Mouse (Mus musculus) adrenal gland (tissue): ENCODE measurements around the gene AI661453.
"Not testable (repeated sequence)": the region's sequence is repeated elsewhere in the genome, so short reads cannot be mapped to it uniquely, and the experiment has no call there.

ENCODE experiments used
- intact Hi-C: fragments of 180-260 bp; cut with DNase I; formaldehyde crosslinking; loops from one replicate; pipeline ENCODE4 v1.15.1; 2025
- long read RNA-seq, 2 experiments: library from polyadenylated mRNA; unstranded; transcript quantifications; one replicate each; pipeline ENCODE4 v2.0.0; 2020; ENCODE audit warnings: borderline replicate concordance in 1 of 2; ENCODE audit not compliant: insufficient replicate concordance in 1 of 2

AI661453 gene
- long read RNA-seq, experiment 1: 0 reads
- long read RNA-seq, experiment 2: 0 reads

GRCm38 (mm10) chr17:47436156-47436906 is at the start of gene AI661453:
Gene AI661453 (plus strand): TSS chr17:47436615.
- intact Hi-C loops: no loop called here

DNA sequence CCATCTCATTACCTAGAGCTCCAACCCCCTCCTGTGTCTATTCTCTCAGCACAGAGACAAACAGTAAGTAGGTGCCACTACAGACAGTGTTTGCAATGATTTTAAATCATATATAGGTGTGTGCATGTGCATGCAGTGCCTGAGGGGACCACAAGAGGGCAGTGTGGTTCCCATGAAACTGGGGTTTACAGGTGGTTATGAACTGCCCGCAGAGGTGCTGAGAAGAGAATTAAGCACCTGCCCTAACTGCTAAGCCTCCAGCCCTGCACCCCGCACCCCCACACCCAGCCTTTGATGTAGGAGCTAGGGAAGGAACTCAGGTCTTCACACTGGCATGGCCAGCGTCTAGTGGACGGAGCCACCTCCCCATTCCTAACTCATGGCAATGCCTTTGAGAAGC is 49.8 kb upstream of the AI661453 start:
- intact Hi-C loops: no loop called here

GRCm38 (mm10) chr17:47394223-47394869 is 42.1 kb upstream of the AI661453 start:
- intact Hi-C loops: no loop called here

- intact Hi-C loops: no loop called here
Observed at GRCm38 (mm10) chr17:47395376-47395913, 41.0 kb upstream of the AI661453 start.

DNA sequence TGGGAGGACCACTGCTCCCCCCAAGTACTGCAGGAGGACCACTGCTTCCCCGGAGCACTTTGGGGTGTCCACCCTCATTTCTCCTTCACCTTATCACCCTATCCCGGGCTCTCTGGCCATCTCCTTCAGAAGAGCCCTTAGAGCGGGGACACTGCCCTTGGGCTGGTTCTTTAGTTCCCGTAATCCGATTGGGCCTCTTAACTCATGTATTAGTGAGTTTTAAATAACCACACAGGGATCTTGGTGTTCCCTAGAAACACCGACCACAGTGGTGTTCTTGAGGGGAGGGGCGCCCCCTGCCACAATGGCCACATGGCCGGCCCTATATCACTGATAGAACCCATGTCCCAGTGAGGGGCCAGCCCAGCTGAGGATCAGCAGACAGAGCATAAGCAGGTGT is 37.3 kb upstream of the AI661453 start:
- intact Hi-C loops: no loop called here

GRCm38 (mm10) chr17:47400451-47400850 is 36.0 kb upstream of the AI661453 start, which contains the start of gene Guca1a:
Gene Guca1a (minus strand): TSS chr17:47400584.
- intact Hi-C loops: loop anchor here (10.0 kb wide), 1 partner anchor 274 kb away; no protein-coding TSS in a partner anchor

DNA sequence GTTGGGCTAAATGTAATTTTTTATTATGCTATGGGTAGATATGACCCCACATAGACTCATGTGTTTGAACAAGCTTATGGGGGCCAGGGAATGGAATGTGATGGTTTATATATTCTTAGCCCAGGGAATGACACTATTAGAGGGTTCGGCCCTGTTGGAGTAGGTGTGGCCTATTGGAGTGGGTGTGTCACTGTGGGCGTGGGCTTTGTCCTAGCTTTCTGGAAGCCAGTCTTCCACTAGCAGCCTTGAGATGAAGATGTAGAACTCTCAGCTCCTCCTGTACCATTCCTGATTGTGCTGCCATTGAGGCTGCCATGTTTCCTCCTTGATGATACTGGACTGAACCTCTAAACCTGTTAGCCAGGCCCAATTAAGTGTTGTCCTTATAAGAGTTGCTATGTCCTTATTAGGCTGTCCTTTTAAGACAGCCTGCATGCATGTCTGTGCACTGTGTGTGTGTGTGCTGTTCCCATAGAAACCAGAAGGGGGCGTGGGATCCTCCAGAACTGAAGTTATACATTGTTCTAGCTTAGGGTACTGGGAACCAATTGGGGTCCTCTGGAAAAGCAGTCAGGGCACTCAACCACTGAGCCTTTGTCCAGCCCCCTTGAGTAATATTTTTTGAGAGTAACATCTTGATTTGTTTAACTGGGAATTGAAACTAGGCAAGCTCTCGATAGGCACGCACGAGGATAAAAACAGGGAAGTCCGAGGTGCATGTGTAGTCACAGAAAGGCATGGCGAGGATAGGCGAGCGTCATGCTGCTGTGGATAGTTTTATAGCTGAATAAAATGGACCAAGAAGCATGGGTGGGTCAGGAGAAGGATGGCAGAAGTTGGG is 28.5 kb upstream of the AI661453 start:
- intact Hi-C loops: loop anchor here (5.0 to 10.0 kb wide), 2 partner anchors 74 to 267 kb away; no protein-coding TSS in a partner anchor

- intact Hi-C loops: loop anchor here (5.0 to 10.0 kb wide), 2 partner anchors 74 to 266 kb away; no protein-coding TSS in a partner anchor
Observed at GRCm38 (mm10) chr17:47408558-47408898, 27.9 kb upstream of the AI661453 start.

DNA sequence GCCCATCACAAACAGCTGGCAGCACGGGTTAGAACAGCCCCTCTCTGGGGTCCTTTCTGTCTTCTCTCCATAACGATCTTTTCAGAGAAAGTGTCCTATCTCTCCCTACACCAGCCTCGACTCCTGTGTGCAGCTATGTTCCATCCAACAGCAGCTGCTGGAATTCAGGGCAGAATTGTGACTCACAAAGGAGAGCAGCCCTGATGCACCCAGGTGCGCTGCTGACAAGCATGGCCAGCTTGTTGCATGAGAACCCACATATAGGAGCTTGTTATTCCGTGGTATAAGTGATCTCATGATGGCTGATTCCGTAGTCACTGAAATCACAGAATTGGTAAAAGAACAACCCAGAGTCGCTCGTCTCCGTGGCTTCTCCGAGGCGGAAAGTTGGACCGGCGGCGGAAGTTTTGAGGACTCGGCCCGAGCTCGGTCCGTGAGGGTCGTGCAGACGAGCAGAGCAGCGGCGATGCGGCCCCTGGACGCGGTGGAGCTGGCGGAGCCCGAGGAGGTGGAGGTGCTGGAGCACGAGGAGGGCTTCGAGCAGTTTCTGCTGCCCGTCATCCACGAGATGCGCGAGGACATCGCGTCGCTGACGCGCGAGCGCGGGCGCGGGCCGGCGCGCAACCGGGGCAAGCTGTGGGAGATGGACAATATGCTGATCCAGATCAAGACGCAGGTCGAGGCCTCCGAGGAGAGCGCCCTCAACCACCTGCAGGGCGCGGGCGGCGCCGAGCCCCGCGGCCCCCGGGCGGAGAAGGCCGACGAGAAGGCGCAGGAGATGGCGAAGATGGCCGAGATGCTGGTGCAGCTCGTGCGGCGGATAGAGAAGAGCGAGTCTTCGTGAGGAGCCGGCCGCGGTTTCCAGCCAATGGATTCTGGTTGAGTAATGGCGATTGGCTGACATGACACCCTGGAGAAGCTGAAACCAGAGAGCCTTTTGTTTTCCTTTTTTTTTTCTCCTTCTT is 26.2 kb upstream of the AI661453 start:
- intact Hi-C loops: loop anchor here (5.0 to 10.0 kb wide), 2 partner anchors 72 to 265 kb away; no protein-coding TSS in a partner anchor

- intact Hi-C loops: no loop called here
Observed at GRCm38 (mm10) chr17:47420195-47420594, 16.2 kb upstream of the AI661453 start.

GRCm38 (mm10) chr17:47421566-47421965 is 14.8 kb upstream of the AI661453 start:
- intact Hi-C loops: no loop called here

DNA sequence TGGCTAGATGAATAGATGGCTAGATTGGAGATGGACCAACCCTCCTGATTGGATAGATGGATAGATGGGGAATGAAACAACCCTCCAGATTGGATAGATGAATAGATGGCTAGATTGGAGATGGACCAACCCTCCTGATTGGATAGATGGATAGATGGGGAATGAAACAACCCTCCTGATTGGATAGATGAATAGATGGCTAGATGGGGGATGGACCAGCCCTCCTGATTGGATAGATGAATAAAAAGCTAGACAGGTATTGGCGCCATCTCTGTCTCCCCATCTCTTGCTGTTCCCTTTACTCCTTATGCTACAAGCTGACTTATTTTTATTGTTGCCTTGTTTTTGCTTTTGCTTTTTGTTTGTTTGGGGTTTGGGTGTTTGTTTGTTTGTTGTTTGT is 13.8 kb upstream of the AI661453 start:
- intact Hi-C loops: not testable (repeated sequence)

GRCm38 (mm10) chr17:47424186-47424585 is 12.2 kb upstream of the AI661453 start:
- intact Hi-C loops: no loop called here

DNA sequence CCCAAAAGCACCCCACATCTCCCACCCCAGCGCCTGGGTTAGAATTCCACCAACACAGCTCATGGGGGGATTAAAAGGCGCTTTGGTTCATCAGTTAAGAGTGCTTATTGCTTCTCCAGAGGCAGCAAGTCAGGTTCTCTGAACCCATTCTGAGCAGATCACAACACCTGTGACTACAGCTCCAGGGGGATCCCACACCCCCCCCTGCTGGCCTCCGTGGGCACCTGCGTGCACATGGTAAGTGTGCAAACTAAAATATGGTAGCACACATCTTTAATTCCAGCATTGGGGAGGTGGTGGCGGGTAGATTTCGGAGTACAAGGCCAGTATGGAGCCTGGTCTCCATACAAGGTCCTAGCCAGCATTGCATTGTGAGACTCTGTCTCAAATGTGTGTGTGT is 9.1 kb upstream of the AI661453 start:
- intact Hi-C loops: no loop called here

DNA sequence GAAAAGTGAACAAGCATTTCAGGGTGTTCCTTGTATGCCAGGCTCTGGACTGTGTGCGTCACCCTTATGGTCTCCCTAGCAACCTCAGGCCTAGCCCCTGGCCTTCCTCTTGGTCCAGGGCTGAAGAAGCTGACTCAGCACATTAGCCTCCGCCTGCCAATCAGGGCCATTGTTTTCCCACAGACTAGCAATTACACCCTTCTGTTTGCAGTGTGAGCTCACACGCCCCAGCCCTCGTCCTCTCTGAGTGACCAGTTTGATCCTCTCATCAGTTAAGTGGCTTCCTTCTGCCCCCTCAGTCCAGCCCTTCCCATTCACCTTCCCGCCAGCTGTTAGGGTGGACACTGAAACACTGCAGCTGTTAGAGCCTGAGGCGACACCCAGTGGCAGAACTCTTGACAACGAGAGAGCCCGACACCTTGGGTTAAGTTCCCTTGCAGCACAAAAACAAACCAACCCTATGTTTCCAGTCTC is 7.5 kb upstream of the AI661453 start:
- intact Hi-C loops: no loop called here

DNA sequence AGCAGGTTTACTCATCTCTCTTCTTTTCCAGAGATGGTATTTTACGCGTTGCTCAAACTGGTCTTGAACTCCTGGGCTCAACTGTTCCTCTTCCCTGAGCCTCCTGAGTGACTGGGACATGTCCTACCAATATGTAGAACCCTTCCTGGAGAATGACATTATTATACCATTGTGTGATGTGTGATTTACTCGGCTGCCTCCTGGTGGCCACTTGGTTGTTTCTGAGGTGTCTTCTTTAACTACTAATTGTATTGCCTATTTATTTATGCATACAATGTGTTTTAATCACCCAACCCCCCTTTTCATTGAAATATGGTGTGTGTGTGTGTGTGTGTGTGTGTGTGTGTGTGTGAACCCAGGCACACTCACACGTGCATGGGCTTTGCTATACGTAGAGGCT is 5.6 kb upstream of the AI661453 start:
- intact Hi-C loops: no loop called here

DNA sequence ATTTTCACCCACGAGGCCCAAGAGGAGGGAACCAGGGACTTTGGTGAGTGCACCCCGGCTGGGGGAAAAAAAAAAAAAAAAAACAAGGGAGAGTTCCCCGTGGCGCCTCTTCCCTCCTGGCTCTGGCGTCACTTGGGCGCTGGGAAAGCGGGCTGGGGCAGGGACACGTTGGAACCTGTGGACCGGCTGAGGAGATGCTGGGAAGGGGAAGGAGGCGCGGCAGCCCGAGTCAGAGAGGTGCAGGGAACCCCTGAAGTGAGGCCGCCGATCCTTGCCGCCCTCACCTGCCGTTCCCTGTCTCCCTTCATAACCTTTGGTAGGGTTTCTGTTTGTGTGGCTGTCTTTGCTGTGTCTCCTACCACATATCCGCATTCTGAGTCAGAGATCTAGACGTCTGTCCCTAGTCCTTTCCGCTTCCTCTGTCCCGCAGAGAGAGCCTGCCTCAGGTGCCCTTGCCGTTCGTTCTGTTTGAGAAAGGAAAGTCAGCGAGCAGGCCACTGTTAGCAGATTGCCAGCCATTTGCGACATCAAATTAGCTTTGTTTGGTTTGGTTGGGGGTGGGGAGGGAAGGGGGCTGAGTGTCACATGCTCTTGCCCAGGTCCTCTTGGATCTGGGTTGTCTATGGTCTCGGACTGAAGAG is 612 bp downstream of the AI661453 start, which contains the start of gene 1700001C19Rik:
Gene 1700001C19Rik (minus strand): TSS at position 470 of the 641 bp plus-strand sequence.
- intact Hi-C loops: no loop called here

- intact Hi-C loops: no loop called here
Observed at GRCm38 (mm10) chr17:47438611-47439010, 2.2 kb downstream of the AI661453 start.

DNA sequence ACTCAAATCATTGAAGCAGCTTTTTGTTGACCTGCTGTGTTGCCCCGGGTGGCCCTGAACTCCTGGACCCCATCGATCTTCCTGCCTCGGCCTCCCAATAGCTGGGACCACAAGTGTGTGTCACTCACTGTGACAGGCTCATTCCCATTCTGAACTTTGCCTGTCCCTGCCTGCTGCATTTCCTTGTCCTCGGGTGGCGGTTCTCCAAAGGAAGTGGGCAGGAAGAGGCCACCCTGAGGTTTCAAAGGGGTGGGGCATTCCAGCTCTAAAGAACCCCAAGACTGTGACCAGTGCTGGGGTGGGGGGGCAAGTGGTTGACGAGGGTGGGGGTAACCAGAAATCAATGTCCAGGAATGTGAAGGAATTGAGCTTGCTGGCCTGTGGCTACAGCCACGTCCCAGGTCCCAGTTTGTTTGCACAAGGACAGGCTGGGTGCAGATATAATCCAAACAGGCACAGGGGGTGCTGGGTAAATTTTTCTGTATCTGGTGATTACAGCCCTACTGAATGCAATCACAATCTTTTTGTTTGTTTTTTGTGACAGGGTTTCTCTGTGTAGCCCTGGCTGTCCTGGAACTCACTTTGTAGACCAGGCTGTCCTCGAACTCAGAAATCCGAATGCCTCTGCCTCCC is 3.1 kb downstream of the AI661453 start:
- intact Hi-C loops: no loop called here
